Mouse (Mus musculus): ENCODE results near the gene Fam167b.

The Fam167b gene

DNA sequence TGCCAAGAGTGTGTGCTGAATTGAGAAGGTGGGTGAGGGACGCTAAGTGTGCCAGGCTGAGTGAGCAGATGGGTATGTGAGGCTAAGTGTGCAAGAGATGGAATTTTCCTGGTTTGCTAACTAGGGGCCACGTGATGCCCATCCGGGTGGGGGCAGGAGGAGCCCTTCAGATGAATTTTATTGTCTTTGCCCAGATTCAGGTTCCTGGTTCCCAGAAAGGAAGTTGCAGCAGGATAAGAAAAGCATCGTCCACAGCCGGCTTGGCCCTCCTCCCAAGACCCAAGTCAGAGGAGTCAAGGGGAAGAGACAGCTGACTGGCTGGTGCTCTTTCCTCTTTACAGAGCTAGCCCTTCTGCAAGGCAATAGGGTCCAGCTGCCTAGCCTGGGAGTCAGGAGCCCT lies at the start of gene Fam167b:
Fam167b (minus strand) TSS at position 84 of the 400 bp plus-strand sequence.
- in situ Hi-C loops (cut with MboI; ENCODE audit: low sequenced_read_pairs): no loop called here

DNA sequence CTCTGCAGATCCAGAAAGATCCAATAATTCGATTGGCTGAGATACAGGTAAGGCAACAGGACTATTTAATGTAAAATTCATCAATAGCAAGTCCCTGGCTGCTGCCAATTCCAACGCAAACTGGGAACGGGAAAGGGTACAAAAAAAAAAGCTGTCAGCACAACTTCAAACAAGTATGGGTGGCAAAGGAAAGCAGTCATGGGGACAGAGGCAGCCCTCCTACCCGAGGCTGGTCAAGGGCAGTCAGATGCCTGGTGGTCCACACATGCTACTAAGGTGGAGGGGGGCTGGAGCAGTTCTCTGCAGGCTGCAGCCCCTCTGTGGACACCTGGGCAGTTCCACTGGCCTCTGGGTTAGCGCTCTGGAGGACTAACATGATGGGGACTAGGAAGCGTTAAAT lies 47.7 kb upstream of the Fam167b start:
- in situ Hi-C loops (cut with MboI; ENCODE audit: low sequenced_read_pairs): no loop called here

DNA sequence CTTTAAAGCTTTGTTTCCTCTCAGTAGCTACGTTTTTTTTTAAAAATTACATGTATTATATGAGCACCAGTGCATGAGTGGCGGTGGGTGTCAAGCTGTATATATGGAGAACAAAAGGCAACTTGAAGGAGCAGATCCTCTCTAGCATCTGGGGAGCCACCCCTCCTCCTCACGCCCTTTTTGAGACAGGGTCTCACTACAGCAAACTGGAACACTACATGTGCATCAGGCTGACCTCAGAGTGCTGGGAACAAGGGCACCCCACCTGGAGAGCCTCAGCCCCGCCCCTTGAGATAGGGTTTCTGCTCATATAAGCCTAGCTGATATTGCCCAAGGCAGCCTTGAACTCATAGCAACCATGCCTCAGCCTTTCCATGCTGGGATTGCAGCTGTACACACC lies 47.1 kb upstream of the Fam167b start:
- in situ Hi-C loops (cut with MboI; ENCODE audit: low sequenced_read_pairs): no loop called here

DNA sequence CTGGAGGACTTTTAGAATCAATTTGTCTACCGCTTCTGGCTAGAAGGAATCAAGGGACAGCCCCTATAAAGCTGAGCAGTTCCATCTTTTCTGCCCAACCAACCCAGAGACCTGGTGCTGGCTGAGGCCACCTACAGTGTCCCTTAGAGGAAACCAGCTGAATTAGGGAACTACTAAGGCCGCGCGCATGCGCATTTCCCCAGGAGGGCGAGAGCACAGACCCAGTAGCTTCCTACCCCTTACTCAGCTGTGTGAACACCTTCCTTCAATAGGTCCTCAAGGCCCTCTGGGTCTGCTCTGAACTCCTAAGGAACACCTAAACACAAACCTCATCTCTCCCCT lies 46.7 kb upstream of the Fam167b start:
- in situ Hi-C loops (cut with MboI; ENCODE audit: low sequenced_read_pairs): no loop called here

DNA sequence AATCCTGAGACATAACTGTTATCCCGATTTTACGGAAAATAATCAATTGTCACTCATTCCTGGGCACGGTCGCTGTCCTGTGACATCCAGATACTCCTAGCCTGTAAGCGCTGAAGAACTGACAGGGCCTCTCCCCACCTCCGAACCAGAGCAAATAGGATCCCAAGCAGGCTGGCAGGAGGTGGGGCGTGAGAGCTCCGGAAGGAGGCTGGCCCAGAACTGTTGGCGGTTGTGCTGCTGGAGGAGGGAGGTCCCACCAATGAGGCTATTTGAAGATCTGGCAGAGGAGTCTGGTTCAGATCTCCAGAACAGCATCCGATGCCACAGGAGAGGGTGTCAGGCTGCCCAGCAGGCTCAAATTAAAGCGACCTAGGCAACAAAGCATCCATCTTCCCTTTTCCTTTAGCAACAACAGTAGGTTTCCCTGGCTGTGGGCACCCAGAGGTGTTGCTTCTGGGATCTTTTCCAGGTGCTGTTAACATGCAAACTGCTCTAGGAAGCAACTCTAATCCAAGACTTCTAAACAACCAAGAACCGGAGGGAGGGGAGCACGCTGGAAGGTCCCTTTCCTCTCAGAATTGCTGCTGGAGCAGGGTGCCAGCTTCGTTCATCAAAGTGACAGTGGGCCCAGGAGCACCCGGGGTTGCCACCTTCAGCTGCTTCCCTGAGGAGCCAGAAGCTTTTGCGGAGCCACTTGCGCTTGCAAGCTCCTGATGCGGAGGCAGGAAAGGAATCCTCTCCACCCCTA lies 46.1 kb upstream of the Fam167b start:
- in situ Hi-C loops (cut with MboI; ENCODE audit: low sequenced_read_pairs): loop anchor here (25.0 kb wide), 1 partner anchor 262 kb away; no protein-coding TSS in a partner anchor

DNA sequence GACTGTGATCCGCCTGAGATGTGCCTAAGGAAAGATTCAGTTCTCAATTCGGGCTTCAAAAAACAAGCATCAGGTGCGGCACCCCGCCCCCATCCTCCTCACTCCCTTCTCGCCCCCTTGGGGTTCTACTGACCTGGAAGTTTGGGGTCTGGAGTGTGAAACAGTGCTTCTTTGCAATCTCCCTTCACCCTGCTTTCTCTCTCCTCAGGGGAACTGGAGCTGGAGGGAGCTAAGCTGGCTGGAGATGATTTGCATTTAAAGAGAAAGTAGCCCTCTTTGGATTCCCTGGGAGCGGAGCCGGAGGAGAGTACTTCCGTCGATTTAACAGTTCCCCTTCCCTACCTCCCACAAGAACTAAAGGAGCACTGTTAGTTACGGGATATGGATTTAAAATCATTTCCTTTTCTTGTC lies 45.3 kb upstream of the Fam167b start, which contains the start of gene Ccdc28b:
Ccdc28b (minus strand) TSS at position 267 of the 411 bp plus-strand sequence.
- in situ Hi-C loops (cut with MboI; ENCODE audit: low sequenced_read_pairs): loop anchor here (25.0 kb wide), 1 partner anchor 261 kb away; no protein-coding TSS in a partner anchor

DNA sequence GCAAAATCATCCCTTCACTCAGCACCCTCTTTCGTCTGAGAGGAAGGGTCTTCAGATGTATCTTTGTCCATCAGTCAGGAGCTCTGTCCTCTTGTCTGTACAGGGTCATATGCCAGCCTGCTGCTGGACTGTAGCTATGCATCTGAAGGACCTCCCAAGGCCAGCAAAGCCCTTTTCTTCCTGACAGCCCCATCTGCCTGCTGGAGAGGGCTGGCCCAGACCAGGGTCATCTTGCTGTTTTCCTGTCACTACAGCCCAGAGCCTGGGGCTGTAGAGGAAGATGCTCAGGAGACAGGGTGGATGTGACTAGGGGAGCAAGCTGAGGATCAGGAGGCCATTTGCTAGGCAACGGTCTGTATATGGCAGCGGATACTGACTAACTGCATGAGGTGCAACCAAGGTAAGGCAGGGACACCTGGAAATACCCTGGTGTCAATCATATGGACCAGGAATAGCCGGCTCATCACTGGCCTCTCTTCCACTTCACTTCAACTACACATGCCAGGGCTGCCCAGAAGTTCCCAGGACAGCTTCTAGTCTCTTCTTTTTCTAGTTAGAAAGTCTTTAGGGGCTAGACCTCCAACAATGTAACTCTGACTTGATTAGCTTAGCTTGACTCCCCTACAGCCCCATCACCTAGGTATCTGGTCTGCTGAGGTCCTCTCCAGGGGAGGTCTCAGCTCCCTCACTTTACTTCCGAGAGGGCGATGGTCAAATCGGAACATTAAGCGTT lies 44.6 kb upstream of the Fam167b start:
- in situ Hi-C loops (cut with MboI; ENCODE audit: low sequenced_read_pairs): loop anchor here (25.0 kb wide), 1 partner anchor 261 kb away; no protein-coding TSS in a partner anchor

DNA sequence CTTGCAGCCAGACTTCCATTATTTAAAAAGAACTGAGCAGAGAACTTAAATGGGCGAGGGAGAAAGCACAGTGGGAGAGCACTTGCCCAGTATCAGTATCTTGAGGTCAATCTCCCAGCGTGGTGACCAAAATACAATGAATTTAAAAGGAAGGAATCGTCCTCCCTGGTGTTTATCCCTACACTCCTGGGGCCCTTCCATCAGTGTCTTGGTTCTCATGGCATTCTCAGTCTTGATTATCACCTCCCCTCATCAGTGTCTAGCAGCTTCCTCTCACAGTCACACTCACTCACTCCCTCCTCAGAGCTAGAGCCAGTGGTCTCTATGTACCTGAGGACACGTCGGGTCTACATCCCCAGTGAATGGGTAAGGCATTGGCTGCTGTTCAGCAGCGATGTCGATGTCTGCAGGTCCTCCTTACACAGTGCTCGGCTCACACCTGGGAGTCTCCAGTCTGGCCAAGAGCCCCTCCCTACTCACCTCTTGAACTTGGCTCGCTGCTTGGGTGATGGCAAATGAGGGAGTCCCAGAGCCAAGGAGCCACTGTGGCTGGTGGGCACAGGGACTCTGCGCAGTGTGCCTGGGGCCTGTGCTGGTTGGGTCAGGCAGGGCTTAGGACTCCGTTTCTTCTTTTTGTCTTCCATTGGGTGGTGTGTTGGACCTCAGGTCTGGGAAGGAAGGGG lies 43.9 kb upstream of the Fam167b start:
- in situ Hi-C loops (cut with MboI; ENCODE audit: low sequenced_read_pairs): loop anchor here (25.0 kb wide), 1 partner anchor 260 kb away; no protein-coding TSS in a partner anchor

DNA sequence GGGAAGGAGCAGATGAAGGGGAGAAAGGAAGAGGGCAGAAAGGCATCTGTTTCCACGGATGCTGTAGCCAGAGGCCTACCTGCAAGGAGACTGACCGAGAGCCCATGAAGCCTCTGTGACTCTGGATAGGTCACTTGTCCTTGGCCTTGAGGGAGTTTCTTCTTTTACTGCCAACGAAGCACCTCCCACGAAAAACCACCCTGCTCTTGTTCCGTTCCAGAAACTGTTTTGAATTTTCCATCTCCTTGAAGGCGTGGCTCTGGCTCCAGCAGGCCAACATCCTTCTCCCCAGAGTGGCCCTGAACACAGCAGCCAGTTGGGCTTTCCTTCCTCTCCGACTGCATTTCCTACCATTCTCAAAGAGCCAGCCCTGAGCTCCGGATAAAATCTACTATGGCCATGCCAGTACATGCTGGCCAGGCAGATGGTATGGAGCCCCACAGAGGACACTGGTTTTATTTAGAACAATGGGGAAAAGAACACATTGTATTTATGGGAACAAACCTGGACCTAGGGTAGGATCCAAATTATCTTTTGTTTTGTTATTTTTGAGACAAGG lies 43.0 kb upstream of the Fam167b start:
- in situ Hi-C loops (cut with MboI; ENCODE audit: low sequenced_read_pairs): loop anchor here (25.0 kb wide), 1 partner anchor 259 kb away; no protein-coding TSS in a partner anchor

DNA sequence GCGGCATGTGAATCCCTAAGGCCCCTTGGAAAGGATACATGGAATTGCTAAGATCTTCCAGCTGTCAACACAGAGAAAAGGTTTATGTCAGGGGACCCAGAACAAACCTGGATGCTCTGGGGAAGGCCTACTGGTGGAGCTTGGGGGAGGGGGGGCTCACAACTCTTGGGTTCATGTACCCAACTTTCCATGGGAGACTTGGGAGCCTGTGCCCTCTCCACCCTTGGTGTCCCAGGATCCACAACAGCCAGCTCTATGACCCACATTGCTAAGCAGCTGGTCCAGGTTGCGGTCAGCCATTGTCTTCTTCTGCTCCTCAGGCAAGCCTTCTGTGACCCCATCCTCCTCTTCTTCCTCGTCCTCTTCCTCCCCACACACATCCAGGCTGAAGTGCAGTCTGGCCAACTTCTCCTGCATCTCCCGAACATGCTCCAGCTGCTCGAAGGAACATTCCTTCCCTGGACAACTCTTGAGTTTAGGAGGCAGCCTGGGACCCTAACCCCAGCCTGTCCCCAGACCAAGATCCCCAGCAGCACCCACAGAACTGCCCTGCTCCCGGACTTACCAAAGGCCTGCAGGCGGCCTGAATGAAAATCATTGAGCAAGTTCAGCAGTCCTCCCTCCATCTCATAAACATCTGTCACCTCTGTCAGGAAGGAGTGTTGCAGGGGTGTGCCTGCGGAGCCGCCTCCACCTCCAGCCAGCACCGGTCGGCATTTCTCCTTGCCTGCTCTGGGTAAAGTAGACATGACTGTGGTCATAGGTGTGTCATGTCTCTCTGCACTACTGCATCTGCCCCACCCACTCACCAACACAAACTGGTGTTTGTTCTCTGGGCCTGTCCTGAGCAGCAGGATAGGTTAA lies 42.3 kb upstream of the Fam167b start:
- in situ Hi-C loops (cut with MboI; ENCODE audit: low sequenced_read_pairs): loop anchor here (25.0 kb wide), 1 partner anchor 258 kb away; no protein-coding TSS in a partner anchor

DNA sequence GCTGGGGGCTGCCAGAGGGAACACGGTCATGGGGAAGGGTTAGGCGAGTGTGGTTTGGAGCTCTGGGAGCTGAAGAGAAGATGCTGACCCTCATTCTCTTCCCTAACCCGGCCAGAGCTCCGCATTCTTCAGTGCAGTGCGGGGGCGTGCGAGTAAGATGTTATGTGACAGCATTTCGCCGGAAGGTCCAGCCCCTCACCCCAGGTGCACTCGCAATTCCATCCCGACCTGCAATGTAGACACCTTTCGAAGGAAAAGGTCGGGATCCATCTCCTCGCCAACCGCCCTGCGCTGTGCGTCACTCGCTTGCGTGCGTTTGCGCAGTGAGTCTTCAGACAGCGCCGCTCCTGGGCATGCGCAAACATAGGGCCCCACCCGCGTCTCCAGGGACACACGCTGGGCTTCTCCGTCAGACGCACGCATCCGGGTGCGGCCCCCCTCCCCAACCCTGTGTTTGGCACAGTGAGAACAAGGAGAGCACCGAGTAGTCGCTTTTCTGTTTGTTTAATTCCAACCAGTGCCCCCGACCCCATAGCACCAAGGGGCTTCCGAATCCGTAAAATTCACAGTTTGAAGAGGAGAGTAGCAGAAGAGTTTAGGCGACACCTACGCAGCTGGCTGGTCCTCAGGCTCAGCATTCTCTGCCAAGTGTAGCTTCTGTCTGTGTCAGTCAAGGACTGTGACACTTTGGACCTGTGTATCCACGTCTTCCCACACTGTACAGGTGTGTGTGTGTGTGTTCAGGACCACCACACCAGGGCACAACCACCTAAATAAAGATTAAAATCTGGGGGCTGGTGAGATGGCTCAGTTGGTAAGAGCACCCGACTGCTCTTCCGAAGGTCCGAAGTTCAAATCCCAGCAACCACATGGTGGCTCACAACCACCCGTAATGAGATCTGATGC lies 40.7 kb upstream of the Fam167b start, which contains the start of gene Iqcc:
Iqcc (minus strand) TSS at position 314 of the 906 bp plus-strand sequence.
- in situ Hi-C loops (cut with MboI; ENCODE audit: low sequenced_read_pairs): loop anchor here (25.0 kb wide), 1 partner anchor 257 kb away; no protein-coding TSS in a partner anchor

DNA sequence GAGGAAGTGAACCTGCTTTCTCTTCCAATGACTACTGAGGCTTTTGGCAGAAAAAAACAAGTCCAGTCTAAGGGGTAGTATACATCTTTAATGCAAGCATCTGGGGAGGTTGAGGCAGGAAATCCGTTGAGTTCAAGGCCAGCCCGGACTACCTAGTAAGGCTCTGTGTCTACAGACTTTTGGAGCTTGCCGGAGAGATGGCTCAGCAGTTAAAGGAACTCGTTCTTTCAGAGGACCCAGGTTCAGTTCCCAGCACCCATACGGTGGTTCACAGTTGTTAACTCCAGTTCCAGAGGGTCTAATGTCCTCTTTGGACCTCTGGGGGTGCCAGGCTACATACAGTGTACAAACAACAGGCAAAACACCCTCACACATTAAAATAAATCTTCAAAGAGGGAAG lies 39.7 kb upstream of the Fam167b start:
- in situ Hi-C loops (cut with MboI; ENCODE audit: low sequenced_read_pairs): loop anchor here (25.0 kb wide), 1 partner anchor 256 kb away; no protein-coding TSS in a partner anchor

DNA sequence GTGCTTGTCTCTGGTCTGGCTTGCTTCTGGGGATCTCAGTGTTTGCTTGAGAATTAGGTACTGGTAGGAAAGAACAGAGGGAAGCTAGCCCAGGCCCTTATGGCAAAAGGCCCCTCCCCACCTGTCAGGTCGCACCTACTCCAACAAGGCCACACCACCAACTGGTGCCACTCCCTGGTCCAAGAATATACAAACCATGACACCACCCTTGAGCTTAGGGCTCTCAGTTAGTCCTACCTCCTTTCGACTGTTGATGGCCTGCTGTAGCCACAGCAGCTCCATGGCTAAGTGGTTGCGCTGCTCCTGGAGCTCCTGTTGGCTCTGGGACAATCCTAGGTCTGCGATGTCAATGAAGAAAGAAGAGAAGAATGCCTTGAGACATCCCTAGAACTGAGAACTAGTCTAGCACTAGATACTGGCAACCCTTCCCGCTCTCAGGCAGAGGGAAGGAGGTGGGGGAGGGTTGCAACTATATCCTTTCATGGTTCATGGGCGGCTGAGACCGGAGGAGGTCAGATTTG lies 38.8 kb upstream of the Fam167b start:
- in situ Hi-C loops (cut with MboI; ENCODE audit: low sequenced_read_pairs): loop anchor here (25.0 kb wide), 1 partner anchor 255 kb away; no protein-coding TSS in a partner anchor

DNA sequence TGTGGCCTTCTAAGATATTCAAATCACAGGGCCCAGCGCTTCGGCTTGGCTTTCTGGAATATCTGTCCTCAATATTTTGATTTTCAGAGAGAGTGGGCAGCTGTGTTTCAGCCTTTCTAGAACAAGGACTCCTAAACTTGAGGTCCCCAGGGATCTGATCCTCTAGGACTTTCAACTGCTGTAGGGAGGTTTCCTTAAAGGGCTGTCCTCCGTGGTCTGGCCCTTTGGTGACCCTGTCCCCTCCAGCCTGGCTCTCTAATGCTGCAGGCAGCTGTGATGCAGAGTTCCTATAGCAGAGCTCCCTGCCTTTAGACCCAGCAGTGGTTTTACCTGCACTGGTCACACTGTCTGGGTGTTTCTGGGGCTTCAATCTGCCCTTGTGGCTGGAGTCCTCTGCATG lies 38.3 kb upstream of the Fam167b start:
- in situ Hi-C loops (cut with MboI; ENCODE audit: low sequenced_read_pairs): loop anchor here (25.0 kb wide), 1 partner anchor 254 kb away; no protein-coding TSS in a partner anchor

DNA sequence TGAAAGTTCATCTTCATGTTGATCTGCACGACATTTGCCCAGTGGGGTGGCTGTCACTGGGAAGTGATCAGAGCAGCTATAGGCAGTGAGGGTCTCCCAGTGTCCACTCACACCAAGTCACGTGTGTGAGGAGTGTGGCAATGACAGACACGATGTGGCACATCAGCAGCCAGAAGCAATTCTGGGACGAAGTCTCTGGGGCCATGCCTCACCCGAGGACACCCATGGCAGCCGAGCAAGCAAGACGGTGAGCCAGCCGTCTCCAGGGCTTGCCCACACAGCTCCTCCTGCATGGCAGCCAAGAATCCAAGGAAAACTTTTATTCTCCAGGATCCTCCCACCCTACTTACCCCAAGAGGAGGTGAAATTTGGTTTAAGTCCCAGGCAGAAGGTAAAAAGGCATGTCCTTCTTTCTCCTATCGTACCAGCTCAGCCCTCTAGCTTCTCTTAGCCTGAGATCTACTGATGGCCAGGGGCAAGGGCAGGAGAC lies 37.5 kb upstream of the Fam167b start:
- in situ Hi-C loops (cut with MboI; ENCODE audit: low sequenced_read_pairs): loop anchor here (25.0 kb wide), 1 partner anchor 254 kb away; no protein-coding TSS in a partner anchor

DNA sequence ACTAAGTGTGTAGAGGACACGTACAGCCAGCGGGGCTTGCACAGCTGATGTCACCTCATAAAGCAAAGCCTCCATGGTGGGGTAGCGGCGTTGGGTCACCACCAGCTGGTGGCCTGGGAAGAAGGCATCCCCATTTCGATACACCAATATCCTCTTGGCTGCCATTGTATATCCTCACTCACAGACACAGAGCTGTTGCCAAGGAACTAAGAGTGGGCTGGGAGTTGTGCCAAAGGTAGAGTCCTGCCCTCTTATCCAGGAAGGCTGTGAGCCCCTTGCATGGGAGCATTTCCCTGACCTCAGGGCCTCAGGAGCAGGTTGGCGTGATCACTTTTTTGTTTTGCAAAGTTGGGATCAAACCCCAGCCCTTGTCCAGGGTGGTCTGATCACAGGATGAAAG lies 35.7 kb upstream of the Fam167b start, which contains the start of gene Dcdc2b:
Dcdc2b (minus strand) TSS at position 165 of the 400 bp plus-strand sequence.
- in situ Hi-C loops (cut with MboI; ENCODE audit: low sequenced_read_pairs): loop anchor here (25.0 kb wide), 1 partner anchor 252 kb away; no protein-coding TSS in a partner anchor

DNA sequence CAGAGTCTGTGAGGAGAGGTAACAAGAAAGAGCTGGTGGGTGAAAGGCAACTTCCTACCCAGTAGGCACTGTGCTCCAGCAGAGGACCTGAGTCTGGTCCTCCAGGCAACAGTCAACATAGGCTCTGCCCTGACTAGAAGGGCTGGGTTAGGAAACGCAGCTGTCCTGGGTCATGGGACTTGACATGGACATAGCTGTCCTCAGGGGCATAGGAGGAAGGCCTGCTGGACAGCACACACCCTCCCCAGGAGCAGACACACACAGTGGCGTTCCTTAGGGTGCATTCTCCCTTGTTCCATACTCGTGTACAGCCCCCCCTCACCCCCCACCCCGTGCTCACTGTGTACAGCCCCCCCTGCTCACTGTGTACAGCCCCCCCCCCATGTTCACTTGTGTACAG lies 32.1 kb upstream of the Fam167b start:
- in situ Hi-C loops (cut with MboI; ENCODE audit: low sequenced_read_pairs): loop anchor here (25.0 kb wide), 1 partner anchor 248 kb away; no protein-coding TSS in a partner anchor

DNA sequence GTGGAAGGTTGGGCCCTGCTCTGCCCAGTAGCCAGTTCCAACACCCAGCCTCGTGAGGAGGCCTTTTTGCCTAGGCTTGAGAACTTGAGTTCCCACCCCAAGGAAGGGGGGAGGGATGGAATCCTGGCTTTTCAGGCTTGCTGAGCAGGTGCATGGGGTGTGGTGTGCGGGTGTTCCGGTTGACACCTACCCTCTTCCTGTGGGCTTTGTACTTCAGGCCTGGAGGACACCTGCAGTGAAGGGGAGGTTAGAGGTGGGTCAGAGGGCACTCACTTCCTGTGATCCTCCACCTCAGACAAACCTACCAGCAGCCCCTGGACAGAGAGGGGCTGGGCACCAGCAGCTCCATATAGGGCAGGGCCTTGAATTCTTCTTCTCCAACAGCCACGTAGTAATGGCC lies 31.7 kb upstream of the Fam167b start:
- in situ Hi-C loops (cut with MboI; ENCODE audit: low sequenced_read_pairs): loop anchor here (25.0 kb wide), 1 partner anchor 248 kb away; no protein-coding TSS in a partner anchor

Measured in CH12F3 (cell line).